Mouse (Mus musculus): ENCODE measurements at regions not wholly inside any gene's neighbourhood (a gene's known extent, or its start where the extent isn't known, plus 50 kb on each side); places are given as distances from the start of the nearest gene placed in this dataset.

GRCm38 (mm10) chr1:168805442-168805841 is 373.4 kb upstream of the Pbx1 start:
- ATAC-seq (replicated peaks in 1 of 2; ENCODE audit: insufficient read depth in 1 of 2, low FRiP score in 2 of 2, low TSS enrichment in 1 of 2, low read depth in 1 of 2, poor library complexity in 2 of 2, severe bottlenecking in 2 of 2) = no peak

DNA sequence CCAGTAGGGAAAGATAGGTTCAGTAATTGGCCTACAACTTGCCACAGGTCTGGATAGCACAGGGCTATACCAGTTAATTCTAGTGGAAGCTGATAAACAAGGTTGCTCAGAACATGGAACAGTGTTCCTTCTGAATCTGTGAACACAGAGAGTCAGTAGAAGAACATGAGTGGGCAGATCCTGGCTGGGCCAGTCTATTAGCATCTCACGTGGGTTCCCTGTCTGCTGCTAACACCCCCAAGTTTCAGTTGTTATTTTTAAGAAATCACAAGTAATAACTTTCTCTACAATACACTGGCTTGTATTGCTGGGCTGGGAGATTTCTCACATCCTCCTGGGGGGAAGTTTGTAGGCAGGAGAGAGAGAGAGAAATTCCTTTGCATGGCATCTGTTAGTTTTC is 369.0 kb upstream of the Pbx1 start:
- no peak for ATAC-seq (replicated peaks in 1 of 2; ENCODE audit: insufficient read depth in 1 of 2, low FRiP score in 2 of 2, low TSS enrichment in 1 of 2, low read depth in 1 of 2, poor library complexity in 2 of 2, severe bottlenecking in 2 of 2)

- ATAC-seq (replicated peaks in 1 of 2; ENCODE audit: insufficient read depth in 1 of 2, low FRiP score in 2 of 2, low TSS enrichment in 1 of 2, low read depth in 1 of 2, poor library complexity in 2 of 2, severe bottlenecking in 2 of 2) = no peak
These were observed 354.7 kb upstream of the Pbx1 start for GRCm38 (mm10) chr1:168786731-168787130.

DNA sequence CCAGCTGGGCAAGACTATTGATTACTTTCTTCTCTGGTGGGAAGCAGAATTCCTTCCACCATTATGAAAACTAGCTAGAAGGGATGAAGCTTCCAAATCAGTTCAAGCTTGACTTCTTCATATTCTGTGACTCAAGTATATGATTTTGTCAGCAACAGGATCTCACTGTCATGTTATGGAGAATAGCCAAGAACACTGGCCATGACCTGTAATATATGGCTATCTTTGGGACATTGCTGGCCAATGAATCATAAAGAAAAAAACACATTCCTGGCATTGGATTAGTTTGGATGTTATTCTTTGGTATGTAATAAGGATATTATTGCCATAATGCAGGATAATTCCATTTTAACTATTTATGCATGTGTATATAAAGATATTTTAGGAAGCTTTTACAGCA is 351.8 kb upstream of the Pbx1 start:
- no peak for ATAC-seq (replicated peaks in 1 of 2; ENCODE audit: insufficient read depth in 1 of 2, low FRiP score in 2 of 2, low TSS enrichment in 1 of 2, low read depth in 1 of 2, poor library complexity in 2 of 2, severe bottlenecking in 2 of 2)

GRCm38 (mm10) chr1:168764368-168764895 is 332.4 kb upstream of the Pbx1 start:
- no peak for ATAC-seq (replicated peaks in 1 of 2; ENCODE audit: insufficient read depth in 1 of 2, low FRiP score in 2 of 2, low TSS enrichment in 1 of 2, low read depth in 1 of 2, poor library complexity in 2 of 2, severe bottlenecking in 2 of 2)

DNA sequence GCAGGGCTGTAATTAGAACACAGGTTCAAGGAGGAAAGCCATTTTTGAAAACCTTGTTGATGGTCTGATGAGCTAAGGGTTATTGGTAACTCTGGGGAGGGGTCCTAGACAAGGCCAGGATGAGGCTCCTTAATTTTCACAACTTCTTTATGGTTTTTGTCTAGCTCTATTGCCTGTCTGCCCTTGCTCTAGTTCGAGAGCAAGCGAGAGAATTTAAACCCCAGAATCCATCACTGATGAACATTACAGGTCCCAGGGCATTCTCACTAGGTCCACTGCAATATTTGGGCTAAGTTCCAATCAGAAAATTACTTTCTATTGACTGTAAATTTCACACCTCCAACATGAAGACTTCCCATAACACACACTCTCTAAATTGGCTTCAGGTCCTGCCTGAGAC is 329.0 kb upstream of the Pbx1 start:
- ATAC-seq (replicated peaks in 1 of 2; ENCODE audit: insufficient read depth in 1 of 2, low FRiP score in 2 of 2, low TSS enrichment in 1 of 2, low read depth in 1 of 2, poor library complexity in 2 of 2, severe bottlenecking in 2 of 2) = no peak

DNA sequence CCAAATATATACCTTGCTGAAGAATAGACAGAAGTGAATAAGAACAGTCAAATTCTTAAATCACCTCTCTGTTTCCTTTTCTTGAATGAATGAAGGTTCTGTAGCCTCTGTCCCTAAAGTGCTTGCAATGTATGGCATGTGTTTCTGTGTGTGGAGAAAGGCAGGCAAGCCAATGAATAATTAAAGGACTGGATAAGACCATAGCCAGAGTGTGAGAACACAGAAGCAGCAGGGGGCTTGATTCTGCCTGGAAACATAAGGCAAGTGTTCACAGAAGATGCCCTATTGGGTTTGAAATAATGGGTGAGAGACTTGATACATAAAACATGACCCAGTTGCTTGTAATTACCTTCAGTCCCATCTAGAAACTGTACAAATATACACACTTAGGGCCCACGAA is 328.2 kb upstream of the Pbx1 start:
- no peak for ATAC-seq (replicated peaks in 1 of 2; ENCODE audit: insufficient read depth in 1 of 2, low FRiP score in 2 of 2, low TSS enrichment in 1 of 2, low read depth in 1 of 2, poor library complexity in 2 of 2, severe bottlenecking in 2 of 2)

GRCm38 (mm10) chr1:168758835-168759234 is 326.8 kb upstream of the Pbx1 start:
- ATAC-seq (replicated peaks in 1 of 2; ENCODE audit: insufficient read depth in 1 of 2, low FRiP score in 2 of 2, low TSS enrichment in 1 of 2, low read depth in 1 of 2, poor library complexity in 2 of 2, severe bottlenecking in 2 of 2) = no peak

DNA sequence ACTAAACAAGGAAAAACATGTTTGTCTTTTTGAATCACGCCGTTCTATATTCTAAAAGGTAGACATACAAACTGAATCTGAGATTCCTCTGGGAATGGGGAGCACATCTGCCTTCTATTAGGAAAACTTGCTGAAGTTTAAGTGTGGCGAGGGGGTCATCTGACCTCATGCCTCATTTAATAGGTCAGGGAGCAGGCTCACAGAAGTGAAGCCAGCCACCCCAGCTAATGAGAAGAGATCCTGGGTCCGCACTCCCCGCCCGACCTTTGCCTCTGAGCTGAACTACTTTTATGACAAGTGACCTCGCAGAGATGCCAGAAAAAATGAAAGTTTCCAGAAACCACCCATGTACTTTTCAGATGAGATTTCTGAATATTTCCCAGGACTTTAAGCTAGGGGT is 322.1 kb upstream of the Pbx1 start:
- no peak for ATAC-seq (replicated peaks in 1 of 2; ENCODE audit: insufficient read depth in 1 of 2, low FRiP score in 2 of 2, low TSS enrichment in 1 of 2, low read depth in 1 of 2, poor library complexity in 2 of 2, severe bottlenecking in 2 of 2)

GRCm38 (mm10) chr1:168743435-168743834 is 311.4 kb upstream of the Pbx1 start:
- no peak for ATAC-seq (replicated peaks in 1 of 2; ENCODE audit: insufficient read depth in 1 of 2, low FRiP score in 2 of 2, low TSS enrichment in 1 of 2, low read depth in 1 of 2, poor library complexity in 2 of 2, severe bottlenecking in 2 of 2)

DNA sequence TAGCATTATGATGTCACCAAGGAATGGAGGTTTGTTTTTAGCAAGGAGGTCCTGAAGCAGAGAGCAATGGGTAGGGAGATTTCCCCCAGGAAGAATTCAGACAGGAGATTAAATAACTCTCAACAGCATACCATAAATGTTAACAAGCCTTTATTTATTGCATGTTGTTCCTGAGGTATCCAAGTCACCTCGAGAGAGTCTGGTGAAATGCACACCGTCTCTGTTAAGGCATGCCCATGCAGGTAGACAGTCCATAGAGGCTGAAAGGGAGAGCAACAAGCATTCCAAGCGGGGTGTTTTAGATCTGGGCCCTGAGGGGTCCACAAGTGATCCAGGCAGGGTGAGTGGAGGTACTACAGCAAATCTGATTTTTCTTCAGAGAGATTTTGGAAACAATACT is 305.9 kb upstream of the Pbx1 start:
- ATAC-seq (replicated peaks in 1 of 2; ENCODE audit: insufficient read depth in 1 of 2, low FRiP score in 2 of 2, low TSS enrichment in 1 of 2, low read depth in 1 of 2, poor library complexity in 2 of 2, severe bottlenecking in 2 of 2) = no peak

DNA sequence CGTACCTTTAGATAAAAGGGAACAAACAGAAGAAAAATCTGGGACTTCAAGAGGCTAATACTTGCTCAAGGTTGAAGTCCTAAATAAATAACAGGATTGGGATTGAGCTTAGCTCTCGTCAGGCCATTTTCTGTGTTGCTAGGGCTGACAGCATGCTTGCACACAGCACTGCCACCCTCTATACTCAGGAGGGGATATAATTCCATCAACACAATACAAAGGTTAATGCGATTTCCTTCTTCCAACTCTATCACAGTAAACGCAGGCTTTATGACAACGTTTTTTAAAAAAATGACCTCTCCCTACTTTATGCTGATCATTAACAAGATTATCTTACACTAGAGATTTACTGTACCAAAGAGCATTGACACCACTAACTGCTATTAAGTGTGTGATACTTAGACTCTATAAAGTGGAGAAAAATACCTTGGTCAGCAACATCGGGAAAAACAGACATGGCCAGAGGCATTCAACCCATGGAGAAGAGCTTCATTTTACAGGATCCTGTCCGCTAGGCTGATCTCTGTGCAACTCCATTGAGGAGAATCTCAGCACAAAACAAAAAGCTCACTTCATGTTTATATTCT is 305.3 kb upstream of the Pbx1 start:
- no peak for ATAC-seq (replicated peaks in 1 of 2; ENCODE audit: insufficient read depth in 1 of 2, low FRiP score in 2 of 2, low TSS enrichment in 1 of 2, low read depth in 1 of 2, poor library complexity in 2 of 2, severe bottlenecking in 2 of 2)

GRCm38 (mm10) chr1:168733066-168733465 is 301.0 kb upstream of the Pbx1 start:
- ATAC-seq (replicated peaks in 1 of 2; ENCODE audit: insufficient read depth in 1 of 2, low FRiP score in 2 of 2, low TSS enrichment in 1 of 2, low read depth in 1 of 2, poor library complexity in 2 of 2, severe bottlenecking in 2 of 2) = no peak

DNA sequence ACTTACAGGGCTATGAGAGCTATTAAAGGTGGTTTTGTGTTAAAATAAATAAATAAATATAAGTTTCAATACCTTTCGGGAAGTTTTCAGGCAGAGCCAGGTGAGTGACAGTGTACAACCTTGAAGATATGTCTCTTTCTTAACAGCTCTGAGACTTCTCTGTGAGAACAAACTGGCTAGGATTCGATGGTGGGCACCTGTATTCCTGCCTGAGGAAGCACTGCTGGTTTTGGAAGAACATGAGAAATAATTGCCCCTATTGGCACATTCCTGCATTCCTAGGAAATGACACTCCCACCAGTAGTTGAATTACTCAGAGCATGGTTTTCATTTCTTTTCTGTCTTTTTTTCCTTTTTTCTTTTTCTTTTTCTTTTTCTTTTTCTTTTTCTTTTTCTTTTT is 277.8 kb upstream of the Pbx1 start:
- ATAC-seq (replicated peaks in 1 of 2; ENCODE audit: insufficient read depth in 1 of 2, low FRiP score in 2 of 2, low TSS enrichment in 1 of 2, low read depth in 1 of 2, poor library complexity in 2 of 2, severe bottlenecking in 2 of 2) = no peak

DNA sequence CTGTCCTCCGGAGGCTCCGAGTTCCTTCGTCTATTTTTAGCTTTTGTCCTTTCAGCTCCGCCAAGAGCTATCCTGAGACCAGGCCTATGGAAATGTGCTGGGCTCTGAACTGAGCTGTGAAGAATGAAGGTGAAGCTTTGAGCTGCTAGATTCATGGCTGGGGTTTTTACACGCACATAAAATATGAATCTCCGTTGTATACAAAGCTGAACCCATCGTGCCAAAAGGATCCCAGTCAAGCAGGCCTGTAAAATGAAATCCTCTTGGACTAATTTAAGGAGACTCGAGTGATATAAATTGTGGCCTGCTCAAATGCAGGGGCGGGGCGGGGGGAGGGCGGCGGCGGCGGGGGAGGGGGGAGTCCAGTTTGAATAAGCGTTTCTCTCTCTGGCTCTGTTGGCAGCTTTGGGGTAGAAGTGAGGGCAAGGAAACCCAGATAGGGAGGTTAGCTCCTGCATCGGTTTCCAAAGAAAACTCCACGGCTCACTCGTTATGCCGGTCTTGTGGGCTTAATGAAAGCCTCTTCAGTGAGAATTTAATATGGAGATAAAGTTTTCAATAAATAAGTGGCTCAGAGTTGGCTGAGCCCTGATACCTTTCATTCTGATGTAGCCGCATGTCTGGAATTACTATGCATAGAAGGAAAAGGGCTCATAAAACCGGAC is 277.1 kb upstream of the Pbx1 start:
- ATAC-seq (replicated peaks in 1 of 2; ENCODE audit: insufficient read depth in 1 of 2, low FRiP score in 2 of 2, low TSS enrichment in 1 of 2, low read depth in 1 of 2, poor library complexity in 2 of 2, severe bottlenecking in 2 of 2) = no peak

GRCm38 (mm10) chr1:168708161-168708865 is 276.2 kb upstream of the Pbx1 start:
- ATAC-seq (replicated peaks in 1 of 2; ENCODE audit: insufficient read depth in 1 of 2, low FRiP score in 2 of 2, low TSS enrichment in 1 of 2, low read depth in 1 of 2, poor library complexity in 2 of 2, severe bottlenecking in 2 of 2) = no peak

GRCm38 (mm10) chr1:168697386-168697785 is 265.3 kb upstream of the Pbx1 start:
- ATAC-seq (replicated peaks in 1 of 2; ENCODE audit: insufficient read depth in 1 of 2, low FRiP score in 2 of 2, low TSS enrichment in 1 of 2, low read depth in 1 of 2, poor library complexity in 2 of 2, severe bottlenecking in 2 of 2) = no peak

GRCm38 (mm10) chr1:168686821-168687220 is 254.8 kb upstream of the Pbx1 start:
- ATAC-seq (replicated peaks in 1 of 2; ENCODE audit: insufficient read depth in 1 of 2, low FRiP score in 2 of 2, low TSS enrichment in 1 of 2, low read depth in 1 of 2, poor library complexity in 2 of 2, severe bottlenecking in 2 of 2) = no peak

GRCm38 (mm10) chr1:168685147-168685546 is 253.1 kb upstream of the Pbx1 start:
- no peak for ATAC-seq (replicated peaks in 1 of 2; ENCODE audit: insufficient read depth in 1 of 2, low FRiP score in 2 of 2, low TSS enrichment in 1 of 2, low read depth in 1 of 2, poor library complexity in 2 of 2, severe bottlenecking in 2 of 2)

Data from hematopoietic stem cell, adult 5-6 weeks (primary cell).